ENCODE assay signal across 9 mouse cellular contexts in genomic region chr19:23373287-23373686, GRCm38 (mm10).
A peak's percentile ranks its signal among the peaks of the same experiment; 100 is the strongest.
DNase-seq lines count a peak whose midpoint lies in the region; ATAC-seq and TF ChIP-seq lines count a peak whose summit lies in the region.
"Had no signal": no experiment of that assay in that cellular context is flagged by ENCODE, and none has a peak within 500 bp of the region (broad histone marks: within the 10 kb centered on the region; RNA-seq: fewer than 3 reads in every experiment).

No protein-coding gene starts in this region.

- no peak overlapping the region for H3K27ac ChIP-seq in kidney, embryonic 16.5 days (ENCODE audit: low read length)
- H3K27ac ChIP-seq in intestine, embryonic 14.5 days (ENCODE audit: low read depth), result no peak overlapping the region
- no peak overlapping the region for H3K27ac ChIP-seq in stomach, postnatal 0 days (replicated peaks)

- no peak overlapping the region for H3K9ac ChIP-seq in kidney, embryonic 16.5 days (replicated peaks; ENCODE audit: low read length)
- no peak overlapping the region for H3K9ac ChIP-seq in intestine, embryonic 14.5 days (ENCODE audit: low read length)
- no peak overlapping the region for H3K9ac ChIP-seq in stomach, postnatal 0 days (ENCODE audit: low read length)

- no peak overlapping the region for H3K4me3 ChIP-seq in kidney, embryonic 16.5 days (ENCODE audit: low read length)
- H3K4me3 ChIP-seq in intestine, embryonic 14.5 days (ENCODE audit: low read depth, low read length), result no peak overlapping the region
- H3K4me3 ChIP-seq in stomach, postnatal 0 days (ENCODE audit: low read depth, low read length), result no peak overlapping the region
- H3K4me3 ChIP-seq: myocyte had no signal

- intact Hi-C loops in left cerebral cortex, postnatal 4 days (cut with DNase I), result loop anchor here (5.0 to 10.0 kb wide), 2 partner anchors 149 to 312 kb away; partner anchors contain the start of gene Ptar1

- no peak for TF ChIP-seq EP300 in stomach, postnatal 0 days (optimal IDR thresholded peaks at IDR 0.05)

- WGBS in kidney, embryonic 16.5 days, result 47% methylated on average over 8 of the region's 8 CpGs
- 47% methylated on average over 8 of the region's 8 CpGs for WGBS in intestine, embryonic 14.5 days
- 48% methylated on average over 8 of the region's 8 CpGs for WGBS in stomach, postnatal 0 days

- H3K4me1 ChIP-seq in kidney, embryonic 16.5 days (ENCODE audit: insufficient read depth, low read length), result 0 out of 2 replicates have a peak, but pooled peaks cover 2% of the 10 kb centered on the region
- 0 out of 2 replicates have a peak, but pooled peaks cover 3% of the 10 kb centered on the region for H3K4me1 ChIP-seq in intestine, embryonic 14.5 days (replicated peaks; ENCODE audit: control insufficient read depth, insufficient read depth, low read length)
- no peaks in the 10 kb centered on the region for H3K4me1 ChIP-seq in stomach, postnatal 0 days (replicated peaks; ENCODE audit: control insufficient read depth, insufficient read depth)

- peak; percentile 92 for TF ChIP-seq CTCF in stomach, postnatal 0 days (IDR thresholded peaks at IDR 0.05; ENCODE audit: low read depth)

- ATAC-seq in kidney, embryonic 16.5 days (ENCODE audit: low FRiP score, low TSS enrichment), result no peak
- ATAC-seq in intestine, embryonic 14.5 days (replicated peaks; ENCODE audit: low FRiP score, low TSS enrichment, low read depth), result no peak
- ATAC-seq in stomach, postnatal 0 days (ENCODE audit: low FRiP score, low TSS enrichment), result no peak

- no peak overlapping the region for H3K4me2 ChIP-seq in kidney, embryonic 16.5 days (replicated peaks; ENCODE audit: low read depth, low read length)
- H3K4me2 ChIP-seq in intestine, embryonic 14.5 days (ENCODE audit: low read length), result no peak overlapping the region
- H3K4me2 ChIP-seq in stomach, postnatal 0 days (replicated peaks; ENCODE audit: low read depth), result no peak overlapping the region

- H3K36me3 ChIP-seq in kidney, embryonic 16.5 days (ENCODE audit: insufficient read depth, low read length), result no peaks in the 10 kb centered on the region
- no peaks in the 10 kb centered on the region for H3K36me3 ChIP-seq in intestine, embryonic 14.5 days (ENCODE audit: control insufficient read depth, insufficient read depth, low read length)
- H3K36me3 ChIP-seq in stomach, postnatal 0 days (ENCODE audit: control insufficient read depth, insufficient read depth, low read length), result no peaks in the 10 kb centered on the region

- H3K27me3 ChIP-seq in kidney, embryonic 16.5 days (ENCODE audit: insufficient read depth, low read length), result no peaks in the 10 kb centered on the region
- H3K27me3 ChIP-seq in intestine, embryonic 14.5 days (replicated peaks; ENCODE audit: control insufficient read depth, insufficient read depth, low read length), result no peaks in the 10 kb centered on the region
- H3K27me3 ChIP-seq in stomach, postnatal 0 days (ENCODE audit: control insufficient read depth, insufficient read depth, low read length), result no peaks in the 10 kb centered on the region

- no peaks in the 10 kb centered on the region for H3K9me3 ChIP-seq in kidney, embryonic 16.5 days (ENCODE audit: low read length)
- no peaks in the 10 kb centered on the region for H3K9me3 ChIP-seq in intestine, embryonic 14.5 days (ENCODE audit: control insufficient read depth, low read length)
- no peaks in the 10 kb centered on the region for H3K9me3 ChIP-seq in stomach, postnatal 0 days (ENCODE audit: control insufficient read depth, low read length)

- DNase-seq in kidney, adult 11 months, result peak; percentile 10
- DNase-seq in cerebellum, adult 9-10 months, result peak; percentile 70
- DNase-seq in frontal cortex, postnatal 36 days (ENCODE audit: low spot score in 2 of 2), result peak; percentile 56 to 76
- peak; percentile 76 for DNase-seq in intestine, embryonic 14.5 days (ENCODE audit: low spot score)
- peak; percentile 87 for DNase-seq in left cerebral cortex, postnatal 4 days
- peak; percentile 36 to 41 for DNase-seq in natural killer cell, adult 2 months (ENCODE audit: low spot score in 2 of 2)
- peak; percentile 55 for DNase-seq in stomach, postnatal 0 days (ENCODE audit: low spot score)

Comparison
In these comparisons a context has a peak if more than half of its experiments do, and no peak if none do; other contexts are left out.
1. DNase-seq: peak in every context shown above with its lines; median percentile 87 in left cerebral cortex, postnatal 4 days; 76 in intestine, embryonic 14.5 days; 70 in cerebellum, adult 9-10 months; 66 in frontal cortex, postnatal 36 days; 55 in stomach, postnatal 0 days; 38 in natural killer cell, adult 2 months; 10 in kidney, adult 11 months.